Comparison of ENCODE assay signal across 8 mouse cellular contexts in the genomic region with DNA sequence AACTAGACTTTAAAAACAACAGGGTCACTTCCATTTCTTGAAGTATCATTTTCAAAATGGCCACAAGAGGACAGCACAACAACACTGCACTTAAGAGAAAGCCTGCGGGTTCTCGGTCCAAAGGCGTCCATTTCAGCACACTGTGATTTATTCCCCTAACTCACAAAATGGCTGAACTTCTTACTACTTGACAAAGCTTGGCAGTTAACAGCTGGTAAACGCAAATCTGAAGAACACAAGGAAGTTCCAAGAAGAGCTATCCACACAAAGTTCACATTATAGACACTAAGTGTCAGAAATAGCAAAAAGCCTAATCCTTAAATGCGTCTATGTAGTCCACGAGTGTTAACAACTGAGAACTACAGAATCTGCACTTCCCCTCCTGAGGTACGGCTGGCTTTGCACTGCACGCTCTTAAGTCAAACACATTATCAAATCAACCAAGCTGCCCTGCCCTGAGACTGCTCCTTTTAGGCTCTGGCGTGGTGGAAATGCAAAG. TPM values are rescaled to one million over a fixed set of nuclear protein-coding genes. Genes with fewer than 3 reads are reported as not detected.
DNase-seq lines count a peak whose midpoint lies in the region; ATAC-seq and TF ChIP-seq lines count a peak whose summit lies in the region.

No protein-coding gene starts in this region.

- peaks cover 48% of the 10 kb centered on the region for H3K36me3 ChIP-seq in intestine, embryonic 14.5 days (ENCODE audit: control insufficient read depth, insufficient read depth, low read length)
- H3K36me3 ChIP-seq in liver, adult 2 months (ENCODE audit: control insufficient read depth, insufficient read depth, low read length) = peaks cover 15% of the 10 kb centered on the region
- no peaks in the 10 kb centered on the region for H3K36me3 ChIP-seq in midbrain, postnatal 0 days (ENCODE audit: insufficient read depth, low read length)

- H3K9me3 ChIP-seq in intestine, embryonic 14.5 days (ENCODE audit: control insufficient read depth, low read length) = no peaks in the 10 kb centered on the region
- H3K9me3 ChIP-seq in midbrain, postnatal 0 days (ENCODE audit: low read length) = no peaks in the 10 kb centered on the region

- no peak overlapping the region for H3K9ac ChIP-seq in intestine, embryonic 14.5 days (ENCODE audit: low read length)
- H3K9ac ChIP-seq in liver, adult 2 months (ENCODE audit: low read depth, low read length) = peak overlapping the region; percentile 54; the same call in 1 of the 2 replicates
- H3K9ac ChIP-seq in midbrain, postnatal 0 days (replicated peaks; ENCODE audit: low read length, poor library complexity, severe bottlenecking) = no peak overlapping the region

- DNase-seq in right cerebral cortex, postnatal 10 days (ENCODE audit: low spot score in 2 of 2) = peak; percentile 68 to 80
- DNase-seq in right cerebral cortex, postnatal 4 days = no peak
- DNase-seq in cerebellum, adult 9-10 months = peak; percentile 85
- peak; percentile 42 to 45 for DNase-seq in frontal cortex, postnatal 10 days (ENCODE audit: low spot score in 2 of 2)
- DNase-seq in intestine, embryonic 14.5 days (ENCODE audit: low spot score) = peak; percentile 68
- DNase-seq in liver, adult 2 months (ENCODE audit: extremely low read depth, low read depth, low spot score) = peak; percentile 85
- peak; percentile 94 for DNase-seq in midbrain, postnatal 0 days (ENCODE audit: low spot score)
- DNase-seq in thymus, postnatal 4 days = peak; percentile 42

- H3K4me2 ChIP-seq in intestine, embryonic 14.5 days (ENCODE audit: low read length) = no peak overlapping the region
- no peak overlapping the region; the same call in 1 of the 2 replicates for H3K4me2 ChIP-seq in midbrain, postnatal 0 days (ENCODE audit: low read depth, low read length, poor library complexity, severe bottlenecking)

- H3K4me1 ChIP-seq in intestine, embryonic 14.5 days (replicated peaks; ENCODE audit: control insufficient read depth, insufficient read depth, low read length) = peaks cover 14% of the 10 kb centered on the region; the same call in 1 of the 2 replicates
- H3K4me1 ChIP-seq in liver, adult 2 months (ENCODE audit: control insufficient read depth, insufficient read depth, low read length) = peaks cover 13% of the 10 kb centered on the region
- peaks cover 11% of the 10 kb centered on the region for H3K4me1 ChIP-seq in midbrain, postnatal 0 days (ENCODE audit: insufficient read depth, low read length)

- no peak overlapping the region for H3K4me3 ChIP-seq in intestine, embryonic 14.5 days (ENCODE audit: low read depth, low read length)
- H3K4me3 ChIP-seq in liver, adult 2 months (ENCODE audit: insufficient read depth, low read depth, low read length) = no peak overlapping the region
- H3K4me3 ChIP-seq in midbrain, postnatal 0 days (ENCODE audit: low read depth, low read length) = no peak overlapping the region

- TF ChIP-seq CTCF in liver, adult 2 months (IDR thresholded peaks at IDR 0.05; ENCODE audit: low read depth, low read length) = peak; percentile 57; the same call in 1 of the 2 replicates
- peak; percentile 92 for TF ChIP-seq CTCF in midbrain, postnatal 0 days (IDR thresholded peaks at IDR 0.05)

- no peak for TF ChIP-seq POLR2A in liver, adult 2 months (IDR thresholded peaks at IDR 0.05; ENCODE audit: extremely low read depth, insufficient read depth, low read length)

- H3K27ac ChIP-seq in intestine, embryonic 14.5 days (ENCODE audit: low read depth) = peak overlapping the region; percentile 62
- H3K27ac ChIP-seq in liver, adult 2 months (replicated peaks; ENCODE audit: insufficient read depth, low read depth, low read length) = peak overlapping the region; percentile 65
- H3K27ac ChIP-seq in midbrain, postnatal 0 days (ENCODE audit: low read depth, low read length) = peak overlapping the region; percentile 87

- WGBS in intestine, embryonic 14.5 days = 24% methylated on average over 9 of the region's 9 CpGs
- WGBS in liver, adult 2 months = 33% methylated on average over 9 of the region's 9 CpGs
- WGBS in midbrain, postnatal 0 days = 28% methylated on average over 9 of the region's 9 CpGs

- H3K79me2 ChIP-seq in liver, adult 2 months (ENCODE audit: control insufficient read depth, insufficient read depth, low read length) = peaks cover 23% of the 10 kb centered on the region; the same call in 1 of the 2 replicates

- H3K27me3 ChIP-seq in intestine, embryonic 14.5 days (replicated peaks; ENCODE audit: control insufficient read depth, insufficient read depth, low read length) = no peaks in the 10 kb centered on the region
- no peaks in the 10 kb centered on the region for H3K27me3 ChIP-seq in liver, adult 2 months (ENCODE audit: control insufficient read depth, insufficient read depth, low read length)
- no peaks in the 10 kb centered on the region for H3K27me3 ChIP-seq in midbrain, postnatal 0 days (ENCODE audit: insufficient read depth, low read length)

- peak; percentile 54; the same call in 1 of the 2 replicates for ATAC-seq in intestine, embryonic 14.5 days (replicated peaks; ENCODE audit: low FRiP score, low TSS enrichment, low read depth)
- peak; percentile 77 for ATAC-seq in midbrain, postnatal 0 days (ENCODE audit: low FRiP score)

RNA-seq across cellular contexts. Expression of a gene that starts 17.1 kb away (rescaled TPM):
- polyA plus RNA-seq in intestine, embryonic 14.5 days (2014; fragmentation: Nextera tagmentation; extraction: Ambion mirVana) = 50.5 and 68.2 TPM in 2 replicates
- total RNA-seq in liver, adult 2 months (2014; rRNA removed) = 40.0 and 42.0 TPM in 2 replicates
- 16.9 and 20.1 TPM in 2 replicates for polyA plus RNA-seq in liver, adult 2 months (2012; rRNA removed)
- 34.0 and 34.4 TPM in 2 replicates for total RNA-seq in midbrain, postnatal 0 days (2014; rRNA removed)
- 33.2 and 43.8 TPM in 2 replicates for polyA plus RNA-seq in midbrain, postnatal 0 days (2015; fragmentation: Nextera tagmentation; extraction: Ambion mirVana)
